ENCODE assay signal across 9 mouse cellular contexts in the genomic region with DNA sequence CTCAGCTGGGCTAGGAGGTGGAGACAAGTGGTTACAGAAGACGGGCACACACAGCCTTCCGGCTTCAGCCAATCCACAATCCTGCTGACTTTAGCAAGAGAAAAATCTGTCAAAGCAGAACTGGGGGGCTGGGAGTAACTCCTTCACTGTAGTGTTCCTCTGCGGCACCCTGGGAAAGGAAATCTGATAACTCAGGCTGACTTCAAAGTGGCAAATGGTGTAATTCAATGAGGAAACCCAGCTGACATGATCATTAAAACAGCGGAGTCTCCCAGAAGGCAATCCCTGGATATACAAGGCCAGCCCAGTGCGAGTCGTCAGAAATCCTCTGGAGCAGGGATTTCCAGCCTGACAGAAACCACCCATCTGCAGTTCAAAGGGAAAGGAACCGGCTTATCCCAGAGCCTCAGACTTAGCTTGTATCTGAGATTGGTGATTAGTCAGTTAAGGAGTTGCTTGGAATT. TPM values are rescaled to one million over a fixed set of nuclear protein-coding genes. Genes with fewer than 3 reads are reported as not detected.
DNase-seq lines count a peak whose midpoint lies in the region; ATAC-seq lines count a peak whose summit lies in the region.
"Had no signal": no experiment of that assay in that cellular context is flagged by ENCODE, and none has a peak within 500 bp of the region (broad histone marks: within the 10 kb centered on the region; RNA-seq: fewer than 3 reads in every experiment).

No protein-coding gene starts in this region.

- no peak for DNase-seq in kidney, adult 9 months
- DNase-seq in intestine, embryonic 14.5 days (ENCODE audit: low spot score) = peak; percentile 55
- DNase-seq in cerebellum, postnatal 4 days (ENCODE audit: low spot score in 2 of 2) = no peak
- DNase-seq in spleen, postnatal 4 days (ENCODE audit: low spot score in 2 of 2) = no peak
- no peak for DNase-seq in cerebellum, postnatal 36 days

- H3K4me3 ChIP-seq in kidney, embryonic 15.5 days (replicated peaks) = no peak overlapping the region
- H3K4me3 ChIP-seq in embryonic facial prominence, embryonic 12.5 days = no peak overlapping the region
- no peak overlapping the region for H3K4me3 ChIP-seq in intestine, embryonic 14.5 days (ENCODE audit: low read depth, low read length)
- H3K4me3 ChIP-seq in midbrain, embryonic 15.5 days = no peak overlapping the region

- no peak overlapping the region for H3K9ac ChIP-seq in kidney, embryonic 15.5 days
- no peak overlapping the region for H3K9ac ChIP-seq in embryonic facial prominence, embryonic 12.5 days
- H3K9ac ChIP-seq in intestine, embryonic 14.5 days (ENCODE audit: low read length) = no peak overlapping the region
- H3K9ac ChIP-seq in midbrain, embryonic 15.5 days = no peak overlapping the region

- H3K36me3 ChIP-seq in kidney, embryonic 15.5 days = no peaks in the 10 kb centered on the region
- no peaks in the 10 kb centered on the region for H3K36me3 ChIP-seq in embryonic facial prominence, embryonic 12.5 days
- no peaks in the 10 kb centered on the region for H3K36me3 ChIP-seq in intestine, embryonic 14.5 days (ENCODE audit: control insufficient read depth, insufficient read depth, low read length)
- H3K36me3 ChIP-seq in midbrain, embryonic 15.5 days (replicated peaks) = no peaks in the 10 kb centered on the region

- H3K27ac ChIP-seq in kidney, embryonic 15.5 days = no peak overlapping the region
- no peak overlapping the region for H3K27ac ChIP-seq in embryonic facial prominence, embryonic 12.5 days
- H3K27ac ChIP-seq in intestine, embryonic 14.5 days (ENCODE audit: low read depth) = no peak overlapping the region
- no peak overlapping the region for H3K27ac ChIP-seq in midbrain, embryonic 15.5 days

- no peaks in the 10 kb centered on the region for H3K9me3 ChIP-seq in kidney, embryonic 15.5 days (replicated peaks)
- H3K9me3 ChIP-seq in embryonic facial prominence, embryonic 12.5 days = no peaks in the 10 kb centered on the region
- H3K9me3 ChIP-seq in intestine, embryonic 14.5 days (ENCODE audit: control insufficient read depth, low read length) = no peaks in the 10 kb centered on the region
- H3K9me3 ChIP-seq in midbrain, embryonic 15.5 days = no peaks in the 10 kb centered on the region

- peaks cover 14% of the 10 kb centered on the region for H3K4me1 ChIP-seq in kidney, embryonic 15.5 days
- H3K4me1 ChIP-seq in embryonic facial prominence, embryonic 12.5 days = peaks cover 10% of the 10 kb centered on the region; the same call in 1 of the 2 replicates
- H3K4me1 ChIP-seq in intestine, embryonic 14.5 days (replicated peaks; ENCODE audit: control insufficient read depth, insufficient read depth, low read length) = 0 out of 2 replicates have a peak, but pooled peaks cover 8% of the 10 kb centered on the region
- H3K4me1 ChIP-seq in midbrain, embryonic 15.5 days = 0 out of 2 replicates have a peak, but pooled peaks cover 4% of the 10 kb centered on the region

- no peaks in the 10 kb centered on the region for H3K27me3 ChIP-seq in kidney, embryonic 15.5 days
- H3K27me3 ChIP-seq in embryonic facial prominence, embryonic 12.5 days = no peaks in the 10 kb centered on the region
- H3K27me3 ChIP-seq in intestine, embryonic 14.5 days (replicated peaks; ENCODE audit: control insufficient read depth, insufficient read depth, low read length) = no peaks in the 10 kb centered on the region
- H3K27me3 ChIP-seq in midbrain, embryonic 15.5 days (replicated peaks) = no peaks in the 10 kb centered on the region

- WGBS in kidney, embryonic 15.5 days = 4% methylated on average over 7 of the region's 7 CpGs
- WGBS in embryonic facial prominence, embryonic 12.5 days = 3% methylated on average over 7 of the region's 7 CpGs
- 9% methylated on average over 7 of the region's 7 CpGs for WGBS in intestine, embryonic 14.5 days
- 13% methylated on average over 7 of the region's 7 CpGs for WGBS in midbrain, embryonic 15.5 days

- H3K4me2 ChIP-seq in kidney, embryonic 15.5 days = peak overlapping the region; percentile 34
- H3K4me2 ChIP-seq in embryonic facial prominence, embryonic 12.5 days (replicated peaks) = peak overlapping the region; percentile 8; the same call in 1 of the 2 replicates
- H3K4me2 ChIP-seq in intestine, embryonic 14.5 days (ENCODE audit: low read length) = 0 out of 2 replicates have a peak overlapping the region, but pooled peaks have one; percentile 5
- peak overlapping the region; percentile 7 for H3K4me2 ChIP-seq in midbrain, embryonic 15.5 days

- ATAC-seq in kidney, embryonic 15.5 days (replicated peaks; ENCODE audit: low FRiP score) = peak; percentile 89
- ATAC-seq in embryonic facial prominence, embryonic 12.5 days (ENCODE audit: insufficient number of reproducible peaks, insufficient read depth, low FRiP score, low TSS enrichment) = 0 out of 2 replicates have a peak, but pooled peaks have one; percentile 31
- ATAC-seq in intestine, embryonic 14.5 days (replicated peaks; ENCODE audit: low FRiP score, low TSS enrichment, low read depth) = no peak
- ATAC-seq in midbrain, embryonic 15.5 days (replicated peaks) = peak; percentile 87
- ATAC-seq: Patski had no signal

RNA-seq across cellular contexts. Expression of gene Serbp1, which starts 42.8 kb away (rescaled TPM):
- polyA plus RNA-seq in kidney, embryonic 15.5 days (2015; fragmentation: Nextera tagmentation; extraction: Ambion mirVana) = 435 and 444 TPM in 2 replicates
- polyA plus RNA-seq in embryonic facial prominence, embryonic 12.5 days (2016; fragmentation: Nextera tagmentation; extraction: Ambion mirVana) = 454 and 487 TPM in 2 replicates
- polyA plus RNA-seq in intestine, embryonic 14.5 days (2014; fragmentation: Nextera tagmentation; extraction: Ambion mirVana) = 459 and 472 TPM in 2 replicates
- 273 and 287 TPM in 2 replicates for polyA plus RNA-seq in midbrain, embryonic 15.5 days (2015; fragmentation: Nextera tagmentation; extraction: Ambion mirVana)
